Mouse (Mus musculus): ENCODE data around the gene Pold2. TPM values are rescaled to one million over a fixed set of nuclear protein-coding genes. Genes with fewer than 3 reads are reported as not detected.
A peak's percentile ranks its signal among the peaks of the same experiment; 100 is the strongest.
"Not testable (repeated sequence)": the region's sequence is repeated elsewhere in the genome, so short reads cannot be mapped to it uniquely, and the experiment has no call there.

Gene Pold2
- total RNA-seq, 2 experiments from 2014 or later, result 85.8 to 115 TPM

DNA sequence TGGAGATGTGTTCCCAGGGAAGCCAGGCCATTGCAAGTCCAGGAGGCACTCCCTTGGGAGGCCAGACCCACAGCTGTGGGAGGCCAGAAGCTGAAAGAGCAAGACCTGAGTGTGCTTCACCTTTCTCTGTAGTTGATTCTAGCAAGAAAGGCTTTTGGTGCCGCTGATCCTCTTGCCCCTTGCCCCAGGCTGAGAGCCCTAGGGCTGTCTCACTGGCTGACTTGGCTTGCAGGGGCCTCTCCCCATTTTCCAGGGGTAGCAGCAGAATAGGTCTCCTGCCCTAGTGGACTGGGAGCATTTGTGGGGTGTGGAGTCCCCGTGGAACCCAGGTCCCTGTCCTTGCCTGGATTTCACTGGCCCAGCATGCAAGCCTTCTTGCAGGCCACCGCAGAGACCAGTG lies 23.2 kb upstream of the Pold2 start:
- no peak for ATAC-seq (replicated peaks; ENCODE audit: low FRiP score, low TSS enrichment, poor library complexity, severe bottlenecking)

DNA sequence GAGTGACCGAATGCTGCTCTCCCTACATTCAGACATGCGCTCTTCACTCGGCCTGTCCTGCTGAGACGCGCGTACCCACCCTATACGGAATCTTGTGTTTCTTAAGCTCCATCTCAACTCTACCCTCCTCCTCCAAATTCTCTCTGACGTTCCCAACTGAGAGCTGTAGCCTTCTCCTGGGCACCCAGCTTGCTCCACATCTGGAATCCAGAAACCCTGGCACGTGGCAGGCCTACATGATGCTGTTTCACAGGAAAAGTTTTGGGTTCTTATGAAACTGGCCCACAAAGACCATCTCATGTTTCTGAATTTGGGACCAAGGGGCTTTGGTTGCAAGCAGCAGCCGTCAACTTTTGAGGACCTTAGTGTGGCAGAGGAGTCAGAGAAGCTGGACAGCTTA lies 21.2 kb upstream of the Pold2 start:
- ATAC-seq (replicated peaks; ENCODE audit: low FRiP score, low TSS enrichment, poor library complexity, severe bottlenecking), result no peak

DNA sequence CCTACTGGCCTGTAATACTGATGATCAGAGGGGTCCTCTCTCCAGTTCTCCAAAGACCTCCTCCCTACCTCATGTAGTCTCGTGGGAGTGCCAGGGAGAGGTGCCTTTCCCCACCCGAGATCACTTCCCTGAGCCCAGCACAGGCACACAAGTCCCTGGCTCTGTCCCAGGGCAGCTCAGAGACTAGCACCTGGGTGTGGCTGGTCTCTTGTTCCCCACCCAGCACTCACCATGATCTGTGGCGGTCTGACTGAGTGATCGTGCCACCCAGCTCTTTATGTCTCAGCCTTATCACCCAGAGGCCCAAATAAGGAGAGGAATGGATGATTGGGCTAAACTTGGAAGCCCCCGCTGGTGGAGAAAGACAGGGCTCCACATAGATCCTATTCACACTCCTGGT lies 20.4 kb upstream of the Pold2 start, which contains the start of gene Myl7:
TSS of gene Myl7 (minus strand) at position 252 of the 400 bp plus-strand sequence.
- ATAC-seq (replicated peaks; ENCODE audit: low FRiP score, low TSS enrichment, poor library complexity, severe bottlenecking), result peak; percentile 74

DNA sequence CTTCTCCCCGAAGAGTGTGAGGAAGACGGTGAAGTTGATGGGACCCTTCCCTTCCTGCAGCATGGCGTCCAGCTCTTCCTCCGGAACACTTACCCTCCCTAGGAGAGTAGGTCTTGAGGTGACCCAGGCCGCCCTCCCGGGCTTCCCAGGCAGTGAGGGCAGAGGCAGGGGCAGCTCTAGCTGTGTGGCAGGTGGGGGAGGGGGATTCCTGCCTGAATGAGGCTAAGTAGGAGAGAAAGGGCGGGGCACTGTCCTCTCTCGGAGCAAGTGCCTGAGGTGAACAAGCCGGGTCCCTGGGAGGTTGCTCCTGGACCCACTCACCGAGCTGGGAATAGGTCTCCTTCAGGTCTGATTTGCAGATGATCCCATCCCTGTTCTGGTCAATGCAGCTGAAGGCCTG lies 19.7 kb upstream of the Pold2 start:
- ATAC-seq (replicated peaks; ENCODE audit: low FRiP score, low TSS enrichment, poor library complexity, severe bottlenecking), result no peak

DNA sequence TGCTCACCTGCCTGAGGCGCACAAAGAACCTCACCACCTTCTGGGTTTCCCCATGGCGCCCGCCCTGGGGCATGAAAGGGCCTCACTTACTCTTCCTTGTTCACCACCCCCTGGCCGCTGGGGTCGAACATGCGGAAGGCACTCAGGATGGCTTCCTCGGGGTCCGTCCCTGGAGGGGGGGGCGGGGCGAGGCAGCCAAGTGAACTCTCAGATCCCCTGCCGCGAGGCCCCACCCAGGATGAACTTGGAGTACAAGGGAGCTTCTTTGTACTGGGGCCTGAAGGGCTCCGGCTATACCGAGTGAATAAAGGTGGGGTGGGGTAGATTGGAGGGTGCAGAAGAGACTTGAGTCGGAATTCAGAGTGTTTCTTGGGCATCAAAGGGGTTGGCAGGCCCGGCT lies 19.1 kb upstream of the Pold2 start:
- no peak for ATAC-seq (replicated peaks; ENCODE audit: low FRiP score, low TSS enrichment, poor library complexity, severe bottlenecking)

DNA sequence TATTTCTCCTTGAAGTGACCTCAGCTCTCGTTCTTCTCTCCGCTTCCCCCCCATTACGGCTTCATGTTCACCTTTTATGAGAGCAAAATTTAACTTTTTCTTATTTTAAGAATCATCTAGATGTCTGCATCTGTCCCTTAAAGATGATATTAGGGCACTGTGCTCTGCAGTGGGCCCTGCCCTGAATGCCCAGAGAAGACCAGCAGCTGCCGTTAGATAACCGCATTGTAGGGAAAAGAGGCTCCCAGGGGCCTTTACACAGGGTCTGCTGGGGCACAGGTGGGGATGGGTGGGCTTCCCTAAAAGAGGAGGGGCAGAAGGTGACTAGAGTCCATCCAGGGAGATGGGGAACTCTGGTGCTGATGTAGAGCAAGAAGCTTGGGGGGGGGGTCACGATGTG lies 15.7 kb upstream of the Pold2 start:
- ATAC-seq (replicated peaks; ENCODE audit: low FRiP score, low TSS enrichment, poor library complexity, severe bottlenecking), result no peak

DNA sequence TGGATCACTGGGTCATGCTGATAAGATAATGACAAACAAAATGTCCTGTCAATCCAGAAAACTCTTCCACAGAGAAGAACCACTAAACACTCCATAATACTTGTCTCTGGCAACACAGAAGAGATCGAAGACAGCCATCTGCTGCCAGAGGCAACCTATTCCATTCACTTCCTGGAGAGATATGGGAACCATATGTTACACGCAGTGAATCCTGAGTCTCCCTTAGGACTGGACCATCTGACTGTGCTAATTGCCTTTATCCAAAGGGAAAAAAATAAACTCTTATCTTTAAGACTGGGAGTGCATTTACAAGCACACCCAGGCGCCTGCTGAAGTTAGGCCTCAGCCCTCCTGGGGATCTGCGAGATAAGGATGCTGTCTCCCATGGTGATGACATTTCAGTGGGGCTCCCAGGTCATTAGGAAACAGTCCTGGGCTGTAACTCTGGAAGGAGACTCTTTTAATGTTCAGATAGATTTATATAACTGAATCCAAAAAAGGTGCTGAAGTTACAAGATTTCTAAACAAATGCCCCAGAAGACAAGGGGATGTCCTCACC lies 14.8 kb upstream of the Pold2 start:
- ATAC-seq (replicated peaks; ENCODE audit: low FRiP score, low TSS enrichment, poor library complexity, severe bottlenecking), result no peak

DNA sequence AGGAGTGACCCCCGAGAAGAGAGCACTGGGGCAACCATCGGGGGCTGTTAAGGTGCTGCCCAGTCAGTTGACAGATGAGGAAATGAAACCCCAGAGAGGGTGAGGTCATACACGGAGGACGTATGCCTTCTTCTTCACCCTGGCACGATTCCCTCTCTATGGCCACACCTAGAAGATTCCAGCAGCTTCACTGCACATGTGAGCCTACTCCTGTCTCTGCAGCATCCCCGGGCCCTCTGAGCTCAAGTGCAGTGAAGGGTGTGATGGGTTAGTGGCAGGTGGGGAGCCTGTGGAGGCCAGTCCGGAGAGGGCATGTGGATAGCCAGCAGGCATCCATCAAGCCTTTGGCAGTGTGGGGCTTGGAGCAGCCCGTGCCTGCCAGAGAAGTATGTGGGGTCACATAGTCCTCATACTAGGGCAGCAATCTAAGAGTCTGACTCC lies 14.1 kb upstream of the Pold2 start:
- ATAC-seq (replicated peaks; ENCODE audit: low FRiP score, low TSS enrichment, poor library complexity, severe bottlenecking), result no peak

DNA sequence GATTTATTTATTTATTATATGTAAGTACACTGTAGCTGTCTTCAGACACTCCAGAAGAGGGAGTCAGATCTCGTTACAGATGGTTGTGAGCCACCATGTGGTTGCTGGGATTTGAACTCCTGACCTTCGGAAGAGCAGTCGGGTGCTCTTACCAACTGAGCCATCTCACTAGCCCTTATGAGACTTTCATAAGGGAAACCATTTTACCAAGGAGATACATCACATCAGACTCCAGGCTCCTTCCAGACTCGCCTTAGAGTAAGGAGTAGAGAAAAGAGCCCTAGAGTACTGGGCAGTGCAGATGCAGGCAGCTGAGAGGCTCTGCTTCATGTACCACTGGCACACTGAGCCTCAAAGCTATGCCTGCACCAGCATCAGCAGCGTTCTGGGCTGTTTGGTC lies 10.5 kb upstream of the Pold2 start:
- ATAC-seq (replicated peaks; ENCODE audit: low FRiP score, low TSS enrichment, poor library complexity, severe bottlenecking), result not testable (repeated sequence)

DNA sequence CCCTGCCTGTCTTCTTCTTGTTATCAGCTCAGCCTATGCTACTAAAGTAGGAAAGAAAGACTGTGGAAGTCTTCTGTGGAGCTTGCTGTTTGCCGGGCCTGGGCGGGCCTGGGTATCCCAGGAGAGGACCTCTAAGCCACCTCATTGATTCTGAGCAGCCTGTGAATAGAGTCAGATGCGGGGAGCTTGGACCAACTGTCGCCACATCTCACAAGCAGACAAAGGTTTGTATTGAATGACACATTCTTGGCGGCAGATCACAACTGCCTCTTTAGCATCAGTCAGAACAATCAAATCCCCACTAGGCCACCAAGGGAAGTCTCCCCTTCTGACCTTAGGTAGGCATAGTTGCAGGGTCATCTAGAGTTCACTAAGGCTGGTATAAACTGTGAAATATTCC lies 9.2 kb upstream of the Pold2 start:
- no peak for ATAC-seq (replicated peaks; ENCODE audit: low FRiP score, low TSS enrichment, poor library complexity, severe bottlenecking)

DNA sequence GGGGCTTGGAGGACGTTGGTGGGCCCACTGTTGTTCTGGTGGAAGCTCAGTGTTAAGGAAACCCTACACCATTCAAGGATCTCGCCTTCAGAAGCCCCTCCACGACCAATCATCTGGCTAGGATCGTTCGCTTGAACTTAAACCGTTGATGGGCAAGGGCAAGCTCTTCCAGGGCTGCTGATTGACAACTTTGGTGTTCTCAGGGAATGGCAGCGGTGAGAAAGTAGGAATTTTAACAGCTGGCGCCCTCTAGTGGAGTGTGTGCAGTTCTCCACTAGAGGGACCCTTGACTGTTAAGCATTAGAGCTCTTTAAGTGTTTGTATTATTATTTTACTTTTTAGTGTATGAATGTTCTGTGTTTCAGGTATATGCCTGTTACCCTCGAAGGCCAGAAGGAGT lies 8.1 kb upstream of the Pold2 start:
- ATAC-seq (replicated peaks; ENCODE audit: low FRiP score, low TSS enrichment, poor library complexity, severe bottlenecking), result peak; percentile 63

DNA sequence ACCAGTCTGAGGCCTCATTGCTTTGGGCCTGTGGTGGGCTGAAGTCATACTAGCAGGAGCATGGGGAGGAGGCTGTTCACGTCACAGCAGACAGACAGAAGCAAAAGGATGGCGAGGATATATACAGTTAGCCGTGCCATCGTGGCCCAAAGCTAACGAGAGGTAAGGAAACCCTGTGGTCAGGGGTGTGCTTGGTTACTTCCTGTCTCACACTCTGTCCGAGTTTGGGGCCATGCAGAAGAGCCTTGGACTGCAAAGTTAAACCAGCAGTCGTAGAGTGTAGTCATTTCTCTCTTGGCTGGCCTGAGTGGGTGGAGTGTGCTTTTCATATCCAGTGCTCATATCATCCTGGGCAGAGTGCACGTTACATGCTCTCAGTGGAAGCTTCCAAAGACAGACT lies 4.4 kb upstream of the Pold2 start:
- no peak for ATAC-seq (replicated peaks; ENCODE audit: low FRiP score, low TSS enrichment, poor library complexity, severe bottlenecking)

DNA sequence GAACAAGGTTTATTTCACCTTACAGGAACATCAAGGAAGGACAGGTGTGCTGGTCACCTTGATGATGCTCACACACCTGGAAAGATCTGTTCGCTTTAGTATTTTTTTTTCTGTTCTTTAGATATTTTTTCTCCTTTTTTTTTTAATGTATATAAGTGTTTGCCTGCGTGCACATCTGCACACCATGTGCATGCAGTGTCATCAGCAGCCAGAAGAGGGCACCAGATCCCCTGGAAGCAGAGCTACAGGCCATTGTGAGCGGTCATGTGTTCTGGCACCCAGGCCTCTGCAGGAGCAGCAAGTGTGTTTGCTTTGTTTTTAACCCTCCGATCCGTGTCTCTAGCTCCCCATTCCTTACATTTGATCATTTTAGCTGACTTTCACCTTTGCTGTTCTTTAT lies 1.8 kb upstream of the Pold2 start:
- ATAC-seq (replicated peaks; ENCODE audit: low FRiP score, low TSS enrichment, poor library complexity, severe bottlenecking), result no peak

DNA sequence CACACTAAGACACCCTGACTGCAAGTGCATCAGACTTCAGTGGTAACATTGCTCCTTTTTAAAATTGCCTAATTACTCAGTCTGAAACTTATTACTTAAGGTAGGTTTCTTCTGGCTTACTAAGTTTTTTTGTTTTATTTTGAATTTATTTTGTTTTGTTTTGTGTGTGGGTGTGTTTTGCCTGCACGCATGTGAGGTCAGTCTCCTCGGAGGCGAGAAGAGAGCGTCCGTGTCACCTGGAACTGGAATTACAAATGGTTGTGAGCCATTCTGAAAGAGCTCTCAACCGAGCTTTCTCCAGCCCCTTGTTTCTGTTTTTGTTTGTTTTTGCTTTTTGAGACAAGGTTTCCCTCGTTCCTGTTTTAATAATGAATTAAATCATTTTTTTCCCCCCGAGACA lies 569 bp upstream of the Pold2 start:
- no peak for ATAC-seq (replicated peaks; ENCODE audit: low FRiP score, low TSS enrichment, poor library complexity, severe bottlenecking)

DNA sequence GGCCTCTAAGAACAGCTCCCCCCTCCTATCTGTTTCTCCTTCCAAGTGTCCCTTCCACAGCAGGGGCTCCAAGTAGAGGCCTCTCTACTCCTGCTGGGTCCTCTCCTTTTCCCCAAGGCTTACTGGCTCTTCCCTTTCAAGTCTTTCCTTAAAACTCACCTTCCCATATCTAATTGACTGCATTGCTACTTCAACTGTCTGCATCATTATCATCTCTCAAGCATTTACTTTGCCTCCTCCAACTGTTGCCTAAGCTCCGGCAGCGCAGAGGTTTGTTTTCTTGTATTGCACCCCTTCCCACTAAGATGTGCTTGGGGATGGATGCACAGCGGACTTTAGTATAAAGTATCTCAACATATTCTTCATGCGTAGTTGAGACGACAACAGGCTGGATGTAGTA lies 671 bp downstream of the Pold2 start:
- no peak for ATAC-seq (replicated peaks; ENCODE audit: low FRiP score, low TSS enrichment, poor library complexity, severe bottlenecking)

DNA sequence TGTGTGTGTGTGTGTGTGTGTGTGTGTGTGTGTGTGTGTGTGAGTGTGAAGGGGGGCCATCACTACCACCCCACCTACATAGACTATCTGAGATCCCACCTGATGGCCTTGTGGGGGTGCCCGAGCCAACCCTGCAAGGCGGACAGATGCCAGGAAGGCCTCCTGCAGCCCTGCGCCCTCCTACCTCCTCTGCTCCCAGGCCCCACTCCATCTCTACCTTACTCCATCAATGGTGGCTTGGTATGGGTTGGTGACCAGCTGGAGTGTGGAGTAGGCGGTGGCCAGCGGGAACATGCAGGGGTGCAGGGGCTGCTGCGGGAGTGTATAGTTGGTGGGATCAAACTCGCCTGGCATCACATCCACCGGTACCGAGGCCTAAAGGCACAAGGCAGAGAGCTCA lies 4.9 kb downstream of the Pold2 start:
- ATAC-seq (replicated peaks; ENCODE audit: low FRiP score, low TSS enrichment, poor library complexity, severe bottlenecking), result no peak

DNA sequence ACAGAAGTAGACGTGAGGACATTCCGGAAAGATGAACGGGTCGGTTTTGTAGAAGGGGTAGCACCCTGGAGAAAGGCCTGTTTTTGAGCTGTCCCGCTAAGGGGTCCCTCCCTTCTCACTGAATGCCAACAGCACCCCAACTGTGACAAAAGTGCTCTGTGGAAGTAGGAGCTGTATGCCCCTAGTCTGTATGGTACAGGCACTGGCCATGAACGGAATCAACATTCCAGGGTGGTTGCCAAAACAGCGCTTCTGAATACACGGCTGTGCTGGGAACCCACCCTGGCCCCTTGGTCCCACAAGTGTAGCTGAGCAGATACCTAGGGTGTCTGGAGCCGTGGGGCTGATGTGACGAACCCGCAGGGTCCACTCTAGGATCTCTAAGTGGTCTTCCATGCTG lies 5.4 kb downstream of the Pold2 start:
- ATAC-seq (replicated peaks; ENCODE audit: low FRiP score, low TSS enrichment, poor library complexity, severe bottlenecking), result no peak

DNA sequence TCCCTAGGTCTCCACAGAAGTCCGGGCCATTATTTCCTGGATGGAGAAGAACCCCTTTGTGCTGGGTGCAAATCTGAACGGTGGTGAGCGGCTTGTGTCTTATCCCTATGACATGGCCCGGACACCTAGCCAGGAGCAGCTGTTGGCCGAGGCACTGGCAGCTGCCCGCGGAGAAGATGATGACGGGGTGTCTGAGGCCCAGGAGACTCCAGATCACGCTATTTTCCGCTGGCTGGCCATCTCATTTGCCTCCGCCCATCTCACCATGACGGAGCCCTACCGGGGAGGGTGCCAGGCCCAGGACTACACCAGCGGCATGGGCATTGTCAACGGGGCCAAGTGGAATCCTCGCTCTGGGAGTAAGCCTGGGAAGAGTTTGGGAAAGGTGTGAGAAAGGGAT lies 8.0 kb downstream of the Pold2 start:
- no peak for ATAC-seq (replicated peaks; ENCODE audit: low FRiP score, low TSS enrichment, poor library complexity, severe bottlenecking)

DNA sequence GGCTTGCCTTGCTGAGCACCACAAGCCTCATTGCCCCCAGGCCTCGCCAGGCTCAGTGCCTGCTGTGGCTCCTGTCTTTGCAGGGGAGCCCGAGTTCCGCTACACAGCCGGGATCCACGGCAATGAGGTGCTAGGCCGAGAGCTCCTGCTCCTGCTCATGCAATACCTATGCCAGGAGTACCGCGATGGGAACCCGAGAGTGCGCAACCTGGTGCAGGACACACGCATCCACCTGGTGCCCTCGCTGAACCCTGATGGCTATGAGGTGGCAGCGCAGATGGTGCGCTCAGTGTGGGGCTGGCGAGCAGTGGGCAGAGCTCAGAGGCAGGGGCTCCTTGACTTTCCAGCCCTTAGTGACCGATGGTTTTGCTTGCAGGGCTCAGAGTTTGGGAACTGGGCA lies 8.8 kb downstream of the Pold2 start:
- no peak for ATAC-seq (replicated peaks; ENCODE audit: low FRiP score, low TSS enrichment, poor library complexity, severe bottlenecking)

DNA sequence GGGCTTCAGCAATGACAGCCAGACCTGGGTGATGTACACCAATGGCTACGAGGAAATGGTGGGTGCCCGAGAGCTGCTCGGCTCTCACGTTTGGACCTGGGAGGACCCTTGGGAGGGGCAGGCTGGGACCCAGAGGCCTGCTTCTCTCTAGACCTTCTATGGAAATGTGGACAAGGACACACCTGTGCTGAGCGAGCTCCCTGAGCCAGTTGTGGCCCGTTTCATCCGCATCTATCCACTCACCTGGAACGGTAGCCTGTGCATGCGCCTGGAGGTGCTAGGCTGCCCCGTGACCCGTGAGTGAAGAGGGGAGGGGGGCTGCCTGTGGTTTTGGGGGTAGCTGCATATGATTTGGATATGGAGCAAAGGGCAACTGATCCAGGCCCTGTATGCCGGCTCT lies 9.8 kb downstream of the Pold2 start:
- ATAC-seq (replicated peaks; ENCODE audit: low FRiP score, low TSS enrichment, poor library complexity, severe bottlenecking), result no peak

DNA sequence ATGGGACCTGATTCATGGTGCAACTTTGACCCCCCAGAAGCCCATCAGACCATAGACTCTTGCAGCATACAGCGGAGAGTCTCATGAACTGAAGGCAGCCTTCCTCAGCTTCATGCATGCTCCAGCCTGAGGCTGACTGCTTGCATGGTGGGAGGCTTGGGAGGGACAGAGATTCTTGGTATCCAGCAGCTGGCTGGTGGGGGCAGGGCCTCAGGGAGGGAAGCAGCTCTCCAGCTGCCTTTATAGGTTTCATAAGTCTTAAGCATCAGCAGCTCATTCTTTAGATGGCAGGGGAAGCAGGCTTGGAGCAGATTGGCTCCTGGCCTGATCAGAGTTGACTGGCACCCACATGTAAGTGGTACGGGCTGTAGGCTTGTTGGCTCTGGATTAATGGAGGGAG lies 10.9 kb downstream of the Pold2 start:
- ATAC-seq (replicated peaks; ENCODE audit: low FRiP score, low TSS enrichment, poor library complexity, severe bottlenecking), result no peak

DNA sequence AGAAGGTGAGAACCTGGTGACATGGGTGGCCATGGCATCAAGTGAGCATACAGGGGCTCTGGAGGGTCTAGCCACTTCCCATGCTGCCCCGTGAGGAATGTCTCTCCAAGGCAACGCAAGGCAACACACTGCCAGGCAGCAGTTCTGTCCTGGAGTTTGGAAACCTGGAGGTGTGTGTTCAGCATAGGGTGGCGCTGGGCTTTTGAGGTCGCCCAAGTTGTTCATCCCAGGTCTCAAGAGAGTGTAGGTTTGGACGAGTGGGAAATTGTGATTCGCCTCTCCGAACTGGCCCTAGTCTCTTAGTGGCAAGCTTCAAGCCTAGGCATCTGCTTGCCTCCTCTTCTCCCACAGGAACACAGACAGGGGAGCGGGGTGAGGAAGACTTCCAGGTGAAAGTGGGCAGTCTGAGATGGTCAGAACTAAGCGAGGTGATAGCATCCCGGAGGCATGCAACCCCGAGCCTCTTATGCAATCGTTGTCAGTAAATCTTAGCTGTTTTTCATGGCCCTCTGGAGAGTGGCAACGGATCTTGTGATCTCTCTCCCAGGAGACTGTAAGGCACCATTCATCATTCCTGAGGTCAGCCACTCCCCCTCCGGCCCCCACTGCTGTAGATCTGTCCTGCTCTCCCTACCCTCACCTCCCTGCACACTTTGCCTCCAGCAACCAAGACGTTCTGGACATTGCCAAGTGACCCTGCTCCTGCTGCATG lies 15.5 kb downstream of the Pold2 start:
- ATAC-seq (replicated peaks; ENCODE audit: low FRiP score, low TSS enrichment, poor library complexity, severe bottlenecking), result no peak

Data from megakaryocyte-erythroid progenitor cell, adult 5-6 weeks (primary cell).